Mouse (Mus musculus): ENCODE measurements at regions not wholly inside any gene's neighbourhood (a gene's known extent, or its start where the extent isn't known, plus 50 kb on each side); places are given as distances from the start of the nearest gene placed in this dataset.

DNA sequence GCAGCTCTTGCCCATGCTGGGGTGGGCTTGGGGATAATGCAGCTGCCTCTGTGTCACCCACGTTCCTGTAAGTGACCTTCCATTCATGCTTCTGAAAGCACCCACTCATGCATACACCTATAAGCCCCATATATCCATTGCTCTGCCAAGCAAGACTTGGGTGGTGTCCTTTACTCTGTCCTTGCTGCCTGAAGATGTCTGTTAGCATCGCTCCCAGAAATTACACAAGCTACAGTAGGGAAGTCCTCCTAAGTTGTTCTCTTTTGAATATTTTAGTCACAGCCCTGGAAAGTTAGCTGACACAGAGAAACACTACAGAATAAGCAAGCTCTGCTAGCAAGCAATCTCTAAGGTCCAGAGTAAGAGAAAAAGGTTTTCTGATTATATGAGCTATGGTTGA is 129.2 kb upstream of the Lgalsl start:
- TF ChIP-seq CTCF (IDR thresholded peaks at IDR 0.05; ENCODE audit: low read depth, low read length) (no peak), POLR2A (IDR thresholded peaks at IDR 0.05; ENCODE audit: insufficient read depth, low read length) (no peak)

Data from ES-Bruce4 (cell line).